29 mouse cellular contexts compared by ENCODE assay signal in the genomic region with DNA sequence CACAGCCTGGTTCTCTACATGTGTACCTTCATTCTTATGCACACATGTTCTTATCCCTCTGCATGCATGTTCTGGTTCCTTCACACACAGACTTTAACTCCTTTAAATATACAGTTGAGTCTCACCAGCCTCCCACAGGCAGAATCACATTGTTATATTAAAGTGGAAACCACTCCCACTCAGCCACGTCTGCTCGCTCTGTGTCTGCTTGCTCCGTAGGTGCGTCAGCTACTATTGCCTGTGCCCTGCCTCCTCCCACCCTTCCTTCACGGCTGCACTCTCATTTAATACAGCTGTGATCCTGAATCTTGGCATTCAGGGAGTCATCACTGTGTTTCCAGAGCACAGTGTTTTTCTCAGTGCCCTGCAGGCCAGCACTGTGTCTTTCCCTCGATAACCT. TPM values are rescaled to one million over a fixed set of nuclear protein-coding genes. Genes with fewer than 3 reads are reported as not detected.
DNase-seq lines count a peak whose midpoint lies in the region; ATAC-seq and TF ChIP-seq lines count a peak whose summit lies in the region.
"Had no signal": no experiment of that assay in that cellular context is flagged by ENCODE, and none has a peak within 500 bp of the region (broad histone marks: within the 10 kb centered on the region; RNA-seq: fewer than 3 reads in every experiment).

No protein-coding gene starts in this region.

- peak; percentile 42; the same call in 1 of the 2 replicates for ATAC-seq in forebrain, postnatal 0 days
- ATAC-seq in forebrain, embryonic 11.5 days (replicated peaks; ENCODE audit: low FRiP score): no peak
- ATAC-seq: forebrain, embryonic 16.5 days; midbrain, embryonic 16.5 days had no signal

- H3K4me2 ChIP-seq in forebrain, postnatal 0 days (ENCODE audit: low read depth): no peak overlapping the region
- no peak overlapping the region for H3K4me2 ChIP-seq in forebrain, embryonic 11.5 days (ENCODE audit: low read depth, low read length, severe bottlenecking)
- H3K4me2 ChIP-seq: embryonic facial prominence, embryonic 13.5 days; heart, embryonic 13.5 days; hindbrain, embryonic 13.5 days; kidney, embryonic 15.5 days; liver, embryonic 11.5 days; neural tube, embryonic 15.5 days had no signal

- H3K36me3 ChIP-seq in forebrain, postnatal 0 days (ENCODE audit: insufficient read depth): no peaks in the 10 kb centered on the region
- H3K36me3 ChIP-seq in forebrain, embryonic 11.5 days (ENCODE audit: control insufficient read depth, insufficient read depth, low read length): no peaks in the 10 kb centered on the region
- H3K36me3 ChIP-seq: embryonic facial prominence, embryonic 13.5 days; heart, embryonic 13.5 days; hindbrain, embryonic 13.5 days; kidney, embryonic 15.5 days; neural tube, embryonic 15.5 days had no signal

- H3K27me3 ChIP-seq in forebrain, postnatal 0 days (ENCODE audit: insufficient read depth, low read length): no peaks in the 10 kb centered on the region
- H3K27me3 ChIP-seq in forebrain, embryonic 11.5 days (ENCODE audit: control insufficient read depth, insufficient read depth, low read length): no peaks in the 10 kb centered on the region
- H3K27me3 ChIP-seq: embryonic facial prominence, embryonic 13.5 days; heart, embryonic 13.5 days; hindbrain, embryonic 13.5 days; kidney, embryonic 15.5 days; neural tube, embryonic 15.5 days had no signal

- intact Hi-C loops in left cerebral cortex, postnatal 10 days (cut with DNase I): no loop called here
- intact Hi-C loops in left cerebral cortex, postnatal 36 days (cut with DNase I): no loop called here
- intact Hi-C loops in gastrocnemius, adult 2 months (cut with DNase I): no loop called here

- 57% methylated on average over 6 of the region's 6 CpGs for WGBS in forebrain, postnatal 0 days
- WGBS in forebrain, embryonic 11.5 days: 75% methylated on average over 6 of the region's 6 CpGs

- H3K9ac ChIP-seq in forebrain, postnatal 0 days: no peak overlapping the region
- H3K9ac ChIP-seq in forebrain, embryonic 11.5 days (ENCODE audit: low read length): no peak overlapping the region
- H3K9ac ChIP-seq: embryonic facial prominence, embryonic 13.5 days; heart, embryonic 13.5 days; hindbrain, embryonic 13.5 days; kidney, embryonic 15.5 days; neural tube, embryonic 15.5 days had no signal

- no peak for DNase-seq in forebrain, postnatal 0 days
- no peak for DNase-seq in forebrain, embryonic 11.5 days (ENCODE audit: low spot score)
- peak; percentile 57 for DNase-seq in left cerebral cortex, adult 11 months (ENCODE audit: low spot score)
- DNase-seq in left cerebral cortex, postnatal 10 days (ENCODE audit: extremely low spot score in 1 of 2, low spot score in 2 of 2): no peak
- peak; percentile 29 to 62 for DNase-seq in left cerebral cortex, postnatal 36 days (ENCODE audit: low spot score in 2 of 2)
- peak; percentile 60 for DNase-seq in telencephalon, adult 2 months (ENCODE audit: low read depth, low spot score)
- DNase-seq in gastrocnemius, adult 2 months: no peak
- DNase-seq in cerebellum, postnatal 25 days: no peak
- DNase-seq: adrenal gland, adult 2 months; cerebellum, adult 9-10 months; gastrocnemius, postnatal 14 days; heart, adult 18-20 months; kidney, postnatal 4 days; lung, adult 2 months; thymus, adult 2 months had no signal

- no peak for TF ChIP-seq CTCF in forebrain, postnatal 0 days (IDR thresholded peaks at IDR 0.05; ENCODE audit: low read depth)
- TF ChIP-seq CTCF in gastrocnemius, adult 2 months (IDR thresholded peaks at IDR 0.05): no peak

- H3K4me1 ChIP-seq in forebrain, postnatal 0 days (ENCODE audit: insufficient read depth): peaks cover 5% of the 10 kb centered on the region
- no peaks in the 10 kb centered on the region for H3K4me1 ChIP-seq in forebrain, embryonic 11.5 days (replicated peaks; ENCODE audit: control insufficient read depth, insufficient read depth, low read length)

- H3K27ac ChIP-seq in forebrain, postnatal 0 days (ENCODE audit: low read depth, low read length): no peak overlapping the region
- H3K27ac ChIP-seq in forebrain, embryonic 11.5 days (ENCODE audit: low read depth, low read length): no peak overlapping the region
- H3K27ac ChIP-seq in gastrocnemius, adult 2 months: no peak overlapping the region
- H3K27ac ChIP-seq: embryonic facial prominence, embryonic 13.5 days; heart, embryonic 13.5 days; hindbrain, embryonic 13.5 days; kidney, embryonic 15.5 days; neural tube, embryonic 15.5 days had no signal

- no peaks in the 10 kb centered on the region for H3K9me3 ChIP-seq in forebrain, postnatal 0 days (ENCODE audit: low read length)
- no peaks in the 10 kb centered on the region for H3K9me3 ChIP-seq in forebrain, embryonic 11.5 days (ENCODE audit: control insufficient read depth, low read length)
- H3K9me3 ChIP-seq: embryonic facial prominence, embryonic 13.5 days; heart, embryonic 13.5 days; hindbrain, embryonic 13.5 days; kidney, embryonic 15.5 days; neural tube, embryonic 15.5 days had no signal

- H3K4me3 ChIP-seq in forebrain, postnatal 0 days (ENCODE audit: low read depth, low read length): no peak overlapping the region
- no peak overlapping the region for H3K4me3 ChIP-seq in forebrain, embryonic 11.5 days (ENCODE audit: low read depth, low read length)
- H3K4me3 ChIP-seq in gastrocnemius, adult 2 months: no peak overlapping the region
- H3K4me3 ChIP-seq: embryonic facial prominence, embryonic 13.5 days; heart, embryonic 13.5 days; hindbrain, embryonic 13.5 days; kidney, embryonic 15.5 days; megakaryocyte, embryonic 14.5 days; neural tube, embryonic 15.5 days had no signal

RNA-seq across cellular contexts. Expression of a gene that starts 10.8 kb away (rescaled TPM):
- total RNA-seq in forebrain, postnatal 0 days (2014; rRNA removed): 0.48 and 0.62 TPM in 2 replicates
- 0.39 and 1.1 TPM in 2 replicates for polyA plus RNA-seq in forebrain, postnatal 0 days (2015; fragmentation: Nextera tagmentation; extraction: Ambion mirVana)
- not detected in 2 replicates for polyA plus RNA-seq in forebrain, embryonic 11.5 days (2014; fragmentation: Nextera tagmentation; extraction: Ambion mirVana)
- total RNA-seq in left cerebral cortex, postnatal 10 days (2021): under 1 TPM; 0.41 to 0.47 TPM
- total RNA-seq in left cerebral cortex, postnatal 36 days (2021): under 1 TPM; 0.57 to 0.59 TPM
- under 1 TPM; 0.28 to 0.56 TPM for total RNA-seq in gastrocnemius, adult 2 months (2021)
- polyA plus RNA-seq: embryonic facial prominence, embryonic 13.5 days had no signal

RNA-seq across cellular contexts. Expression of a gene that starts 23.4 kb away (rescaled TPM):
- 1,274 and 1,982 TPM in 2 replicates for total RNA-seq in forebrain, postnatal 0 days (2014; rRNA removed)
- polyA plus RNA-seq in forebrain, postnatal 0 days (2015; fragmentation: Nextera tagmentation; extraction: Ambion mirVana): 605 and 756 TPM in 2 replicates
- polyA plus RNA-seq in forebrain, embryonic 11.5 days (2014; fragmentation: Nextera tagmentation; extraction: Ambion mirVana): 626 and 751 TPM in 2 replicates
- 100 to 1,000 TPM; 325 to 344 TPM for total RNA-seq in left cerebral cortex, postnatal 10 days (2021)
- 100 to 1,000 TPM; 261 to 290 TPM for total RNA-seq in left cerebral cortex, postnatal 36 days (2021)
- 100 to 1,000 TPM; 152 to 244 TPM for total RNA-seq in gastrocnemius, adult 2 months (2021)

RNA-seq across cellular contexts. Expression of a gene that starts 30.1 kb away (rescaled TPM):
- total RNA-seq in forebrain, postnatal 0 days (2014; rRNA removed): 0.29 TPM in 1 of 2 replicates, not detected in the other
- 0.14 and 0.17 TPM in 2 replicates for polyA plus RNA-seq in forebrain, postnatal 0 days (2015; fragmentation: Nextera tagmentation; extraction: Ambion mirVana)
- polyA plus RNA-seq in forebrain, embryonic 11.5 days (2014; fragmentation: Nextera tagmentation; extraction: Ambion mirVana): not detected in 2 replicates
- total RNA-seq in left cerebral cortex, postnatal 10 days (2021): under 1 TPM; 0.60 to 0.85 TPM
- 1 to 10 TPM; 1.2 to 1.3 TPM for total RNA-seq in left cerebral cortex, postnatal 36 days (2021)
- total RNA-seq in gastrocnemius, adult 2 months (2021): not detected
- total RNA-seq: adrenal gland, adult 2 months; gastrocnemius, postnatal 14 days; heart, adult 18-20 months; heart, postnatal 25 days had no signal
- polyA plus RNA-seq: adrenal gland, adult 2 months; embryonic facial prominence, embryonic 13.5 days; heart, embryonic 13.5 days; hindbrain, embryonic 13.5 days; intestine, embryonic 14.5 days; kidney, embryonic 15.5 days; limb, embryonic 11.5 days; liver, embryonic 11.5 days; lung, adult 2 months; spleen, adult 2 months; stomach, embryonic 14.5 days had no signal

RNA-seq across cellular contexts. Expression of a gene that starts 37.0 kb away (rescaled TPM):
- total RNA-seq in forebrain, postnatal 0 days (2014; rRNA removed): 13.7 and 18.5 TPM in 2 replicates
- 12.3 and 13.3 TPM in 2 replicates for polyA plus RNA-seq in forebrain, postnatal 0 days (2015; fragmentation: Nextera tagmentation; extraction: Ambion mirVana)
- 27.6 and 30.4 TPM in 2 replicates for polyA plus RNA-seq in forebrain, embryonic 11.5 days (2014; fragmentation: Nextera tagmentation; extraction: Ambion mirVana)
- total RNA-seq in left cerebral cortex, postnatal 10 days (2021): 10 to 100 TPM; 10.9 to 12.6 TPM
- 10 to 100 TPM; 13.4 to 15.2 TPM for total RNA-seq in left cerebral cortex, postnatal 36 days (2021)
- 1 to 10 TPM; 6.2 to 7.7 TPM for total RNA-seq in gastrocnemius, adult 2 months (2021)

Comparison
In these comparisons a context has a peak if more than half of its experiments do, and no peak if none do; other contexts are left out.
1. DNase-seq: peak in left cerebral cortex, adult 11 months (single experiment), left cerebral cortex, postnatal 36 days (2 of 2) and telencephalon, adult 2 months (single experiment); none in forebrain, postnatal 0 days (single experiment), forebrain, embryonic 11.5 days (single experiment), left cerebral cortex, postnatal 10 days (0 of 2), gastrocnemius, adult 2 months (single experiment) and cerebellum, postnatal 25 days (0 of 2).